Mouse (Mus musculus) C2C12 (cell line): ENCODE measurements around the gene Rtl10.

Experiments used
- CEBPB ChIP-seq: IDR thresholded peaks from one replicate; pipeline ENCODE4 v1.6.1; 2011; ENCODE audit warnings: low read depth, mild to moderate bottlenecking, control low read depth, moderate library complexity
- CTCF ChIP-seq: IDR thresholded peaks from one replicate; pipeline ENCODE4 v1.5.1; 2011; ENCODE audit not compliant: control insufficient read depth, insufficient read depth, insufficient read length
- FOSL1 ChIP-seq: IDR thresholded peaks from one replicate; pipeline ENCODE4 v1.8.0; 2011; ENCODE audit warnings: mild to moderate bottlenecking, low read length; ENCODE audit not compliant: poor library complexity, insufficient read depth, severe bottlenecking
- MAX ChIP-seq: IDR thresholded peaks from one replicate; pipeline ENCODE4 v1.6.1; 2011; ENCODE audit warnings: mild to moderate bottlenecking, control low read depth
- MYOD1 ChIP-seq: IDR thresholded peaks from one replicate; pipeline ENCODE4 v1.6.1; 2011; ENCODE audit warnings: low read depth; ENCODE audit not compliant: control insufficient read depth, insufficient read length
- USF1 ChIP-seq: IDR thresholded peaks from one replicate; pipeline ENCODE4 v1.6.1; 2011; ENCODE audit warnings: low read depth, mild to moderate bottlenecking, control low read depth, moderate library complexity

DNA sequence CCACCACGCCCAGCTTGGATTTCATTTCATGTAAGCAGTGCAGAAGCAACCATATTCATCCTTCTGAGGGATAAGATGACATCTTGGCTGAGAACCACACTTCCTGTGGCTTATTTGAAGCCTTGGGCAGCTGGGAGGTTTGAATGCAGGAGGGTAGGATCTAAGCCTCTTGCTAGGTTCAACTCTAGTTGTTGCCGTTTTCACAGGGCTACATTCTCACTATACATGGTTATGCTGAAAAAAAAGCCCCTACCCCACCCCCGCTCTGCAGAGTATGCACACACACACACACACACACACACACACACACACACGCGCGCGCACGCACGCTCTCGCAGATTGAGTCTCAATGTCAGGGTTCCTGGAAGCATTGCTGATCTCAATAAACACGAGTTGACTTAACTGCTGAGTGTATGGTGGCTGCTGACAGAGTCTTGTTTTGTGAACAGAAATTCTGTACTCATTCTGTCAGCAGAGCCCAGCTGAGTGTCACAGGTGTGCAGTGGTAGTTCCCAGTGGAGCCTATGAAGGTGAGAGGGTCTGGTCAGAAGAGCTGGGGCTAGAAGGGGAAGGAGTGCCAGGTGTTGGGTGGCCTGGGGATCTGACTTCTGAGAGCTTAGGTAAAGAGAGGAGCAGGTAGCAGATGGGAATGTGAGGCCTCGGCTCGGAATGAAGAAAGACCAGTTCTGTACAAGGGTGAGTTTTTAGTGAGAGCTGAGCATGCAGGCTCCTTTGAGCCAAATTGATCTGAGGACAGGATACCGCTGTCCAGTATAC, 5.1 kb downstream of the Rtl10 start:
- no peak for TF ChIP-seq MYOD1
- TF ChIP-seq CTCF, result no peak
- no peak for TF ChIP-seq FOSL1
- TF ChIP-seq CEBPB, result no peak
- no peak for TF ChIP-seq MAX
- no peak for TF ChIP-seq USF1
